Mouse (Mus musculus): Measurements from ENCODE around the gene Insl5.

Gene Insl5

GRCm38 (mm10) chr4:102990595-102991340 is 35.9 kb downstream of the Insl5 start:
- DNase-seq (ENCODE audit: low read depth in 1 of 2, low spot score in 2 of 2): no peak

- no peak for DNase-seq (ENCODE audit: low read depth in 1 of 2, low spot score in 2 of 2)
These were observed 36.6 kb downstream of the Insl5 start for GRCm38 (mm10) chr4:102990016-102990415.

GRCm38 (mm10) chr4:102989391-102989790 is 37.3 kb downstream of the Insl5 start:
- DNase-seq (ENCODE audit: low read depth in 1 of 2, low spot score in 2 of 2): no peak

- no peak for DNase-seq (ENCODE audit: low read depth in 1 of 2, low spot score in 2 of 2)
These were observed 38.1 kb downstream of the Insl5 start for GRCm38 (mm10) chr4:102988526-102988925.

- DNase-seq (ENCODE audit: low read depth in 1 of 2, low spot score in 2 of 2): no peak
These were observed 38.9 kb downstream of the Insl5 start for GRCm38 (mm10) chr4:102987756-102988155.

- no peak for DNase-seq (ENCODE audit: low read depth in 1 of 2, low spot score in 2 of 2)
These were observed 39.3 kb downstream of the Insl5 start for GRCm38 (mm10) chr4:102987325-102987724.

- no peak for DNase-seq (ENCODE audit: low read depth in 1 of 2, low spot score in 2 of 2)
These were observed 39.7 kb downstream of the Insl5 start for GRCm38 (mm10) chr4:102986917-102987316.

GRCm38 (mm10) chr4:102986173-102986572 is 40.5 kb downstream of the Insl5 start:
- no peak for DNase-seq (ENCODE audit: low read depth in 1 of 2, low spot score in 2 of 2)

GRCm38 (mm10) chr4:102981709-102982108 is 44.9 kb downstream of the Insl5 start:
- no peak for DNase-seq (ENCODE audit: low read depth in 1 of 2, low spot score in 2 of 2)

GRCm38 (mm10) chr4:102979385-102979784 is 47.3 kb downstream of the Insl5 start:
- DNase-seq (ENCODE audit: low read depth in 1 of 2, low spot score in 2 of 2): no peak

- no peak for DNase-seq (ENCODE audit: low read depth in 1 of 2, low spot score in 2 of 2)
These were observed 48.2 kb downstream of the Insl5 start, which contains the start of gene Tctex1d1 for GRCm38 (mm10) chr4:102978440-102978839. Gene Tctex1d1 (plus strand): TSS chr4:102978606.

GRCm38 (mm10) chr4:102977778-102978321 is 48.8 kb downstream of the Insl5 start:
- DNase-seq (ENCODE audit: low read depth in 1 of 2, low spot score in 2 of 2): no peak

GRCm38 (mm10) chr4:102976290-102977275 is 50.1 kb downstream of the Insl5 start:
- no peak for DNase-seq (ENCODE audit: low read depth in 1 of 2, low spot score in 2 of 2)

- no peak for DNase-seq (ENCODE audit: low read depth in 1 of 2, low spot score in 2 of 2)
These were observed 52.5 kb downstream of the Insl5 start for GRCm38 (mm10) chr4:102974172-102974571.

GRCm38 (mm10) chr4:102972071-102972470 is 54.6 kb downstream of the Insl5 start:
- no peak for DNase-seq (ENCODE audit: low read depth in 1 of 2, low spot score in 2 of 2)

- DNase-seq (ENCODE audit: low read depth in 1 of 2, low spot score in 2 of 2): no peak
These were observed 55.5 kb downstream of the Insl5 start for GRCm38 (mm10) chr4:102971159-102971558.

GRCm38 (mm10) chr4:102969599-102969998 is 57.0 kb downstream of the Insl5 start:
- no peak for DNase-seq (ENCODE audit: low read depth in 1 of 2, low spot score in 2 of 2)
